Mouse (Mus musculus) heart, embryonic 11.5 days (tissue): ENCODE data around the gene Gm28374. TPM values are rescaled to one million over a fixed set of nuclear protein-coding genes. Genes with fewer than 3 reads are reported as not detected.
"Not testable (repeated sequence)": the region's sequence is repeated elsewhere in the genome, so short reads cannot be mapped to it uniquely, and the experiment has no call there.

Experiments used
- ATAC-seq: fragments of 200-750 bp; cut with Nextera tagmentation; replicated peaks from 2 replicates; pipeline ENCODE4 v1.8.0; 2017; ENCODE audit warnings: moderate library complexity; ENCODE audit not compliant: insufficient number of reproducible peaks, low FRiP score, low TSS enrichment
- H3K27ac ChIP-seq: fragments of 300-500 bp; sonication (generic); 2 replicates; pipeline ENCODE4 v1.5.1; 2014; ENCODE audit warnings: mild to moderate bottlenecking, low read depth, low read length
- H3K27me3 ChIP-seq: fragments of 300-500 bp; sonication (generic); 2 replicates; pipeline ENCODE4 v1.6.1; 2014; ENCODE audit warnings: mild to moderate bottlenecking, low read length, mixed read lengths; ENCODE audit not compliant: control insufficient read depth, insufficient read depth
- H3K36me3 ChIP-seq: fragments of 300-500 bp; sonication (generic); 2 replicates; pipeline ENCODE4 v1.6.1; 2014; ENCODE audit warnings: mild to moderate bottlenecking, low read length, moderate library complexity, mixed read lengths; ENCODE audit not compliant: control insufficient read depth, insufficient read depth
- H3K4me1 ChIP-seq: fragments of 300-500 bp; sonication (generic); 2 replicates; pipeline ENCODE4 v1.6.1; 2014; ENCODE audit warnings: low read length; ENCODE audit not compliant: control insufficient read depth, insufficient read depth
- H3K4me2 ChIP-seq: fragments of 300-500 bp; sonication (generic); 2 replicates; pipeline ENCODE4 v1.6.1; 2014; ENCODE audit warnings: mild to moderate bottlenecking, moderate library complexity
- H3K4me3 ChIP-seq: fragments of 300-500 bp; sonication (generic); 2 replicates; pipeline ENCODE4 v1.5.1; 2014; ENCODE audit warnings: low read depth, low read length
- H3K9ac ChIP-seq: fragments of 300-500 bp; sonication (generic); 2 replicates; pipeline ENCODE4 v1.6.1; 2014; ENCODE audit warnings: mild to moderate bottlenecking, low read depth, low read length, moderate library complexity
- H3K9me3 ChIP-seq: fragments of 300-500 bp; sonication (generic); replicated peaks from 2 replicates; pipeline ENCODE4 v1.6.1; 2016; ENCODE audit warnings: low read length; ENCODE audit not compliant: control insufficient read depth
- WGBS: fragments of 180-500 bp; shearing (Covaris S2); extraction: QIAGEN DNeasy Blood & Tissue Kit; methylation state at CpG from one replicate; pipeline ENCODE4 v1.1.7; 2014; ENCODE audit not compliant: insufficient replicate concordance; 5-methylcytosine and 5-hydroxymethylcytosine counted together
- polyA plus RNA-seq: library from polyadenylated mRNA; unstranded; fragments of >200 nt; fragmentation: Nextera tagmentation; extraction: Ambion mirVana; gene quantifications from 2 replicates; pipeline ENCODE4 v1.2.1, GENCODE M21; 2014

Gene Gm28374
- polyA plus RNA-seq, 1 experiment from 2014 or later = 0.36 TPM

GRCm38 (mm10) chr19:6044102-6044501 lies 38.0 kb downstream of the Gm28374 start:
- H3K4me1 ChIP-seq = peaks cover 16% of the 10 kb centered on the region
- 60% methylated on average over 4 of the region's 4 CpGs for WGBS
- H3K27ac ChIP-seq, H3K4me2 ChIP-seq, H3K36me3 ChIP-seq, H3K4me3 ChIP-seq, H3K9ac ChIP-seq, H3K9me3 ChIP-seq, H3K27me3 ChIP-seq, ATAC-seq: not testable (repeated sequence)

GRCm38 (mm10) chr19:6042293-6042692 lies 39.8 kb downstream of the Gm28374 start:
- no peaks in the 10 kb centered on the region for H3K27me3 ChIP-seq
- ATAC-seq = no peak
- H3K4me2 ChIP-seq = no peak overlapping the region
- no peak overlapping the region for H3K4me3 ChIP-seq
- H3K36me3 ChIP-seq = no peaks in the 10 kb centered on the region
- H3K9ac ChIP-seq = no peak overlapping the region
- WGBS = 78% methylated on average over 9 of the region's 9 CpGs
- peaks cover 6% of the 10 kb centered on the region for H3K4me1 ChIP-seq
- H3K9me3 ChIP-seq = no peaks in the 10 kb centered on the region
- no peak overlapping the region for H3K27ac ChIP-seq

- ATAC-seq = no peak
- H3K36me3 ChIP-seq = no peaks in the 10 kb centered on the region
- H3K27me3 ChIP-seq = no peaks in the 10 kb centered on the region
- no peaks in the 10 kb centered on the region for H3K9me3 ChIP-seq
- H3K4me3 ChIP-seq = no peak overlapping the region
- no peak overlapping the region for H3K9ac ChIP-seq
- no peak overlapping the region for H3K4me2 ChIP-seq
- H3K27ac ChIP-seq = no peak overlapping the region
- no peaks in the 10 kb centered on the region for H3K4me1 ChIP-seq
Observed at GRCm38 (mm10) chr19:6040002-6040401, 42.1 kb downstream of the Gm28374 start.

GRCm38 (mm10) chr19:6038326-6038725 lies 43.7 kb downstream of the Gm28374 start:
- H3K4me3 ChIP-seq = no peak overlapping the region
- H3K9me3 ChIP-seq = no peaks in the 10 kb centered on the region
- no peaks in the 10 kb centered on the region for H3K27me3 ChIP-seq
- ATAC-seq = no peak
- 79% methylated on average over 7 of the region's 7 CpGs for WGBS
- no peaks in the 10 kb centered on the region for H3K36me3 ChIP-seq
- no peak overlapping the region for H3K4me2 ChIP-seq
- H3K27ac ChIP-seq = no peak overlapping the region
- H3K9ac ChIP-seq = no peak overlapping the region
- no peaks in the 10 kb centered on the region for H3K4me1 ChIP-seq

- Histone ChIP-seq H3K9me3 (no peaks in the 10 kb centered on the region), H3K9ac (no peak overlapping the region), H3K4me3 (no peak overlapping the region), H3K4me1 (no peaks in the 10 kb centered on the region), H3K4me2 (no peak overlapping the region), H3K27me3 (no peaks in the 10 kb centered on the region), H3K27ac (no peak overlapping the region), H3K36me3 (no peaks in the 10 kb centered on the region)
- ATAC-seq = no peak
Observed at GRCm38 (mm10) chr19:6037695-6038094, 44.4 kb downstream of the Gm28374 start.

GRCm38 (mm10) chr19:6035966-6036585 lies 46.0 kb downstream of the Gm28374 start:
- Histone ChIP-seq H3K4me2 (no peak overlapping the region), H3K9ac (no peak overlapping the region), H3K27ac (no peak overlapping the region), H3K4me1 (no peaks in the 10 kb centered on the region), H3K9me3 (no peaks in the 10 kb centered on the region), H3K36me3 (no peaks in the 10 kb centered on the region), H3K4me3 (no peak overlapping the region), H3K27me3 (no peaks in the 10 kb centered on the region)
- WGBS = 68% methylated on average over 9 of the region's 9 CpGs
- ATAC-seq = no peak

GRCm38 (mm10) chr19:6030520-6031280 lies 51.4 kb downstream of the Gm28374 start:
- Histone ChIP-seq H3K9ac (no peak overlapping the region), H3K4me2 (no peak overlapping the region), H3K36me3 (no peaks in the 10 kb centered on the region), H3K4me3 (no peak overlapping the region), H3K27me3 (no peaks in the 10 kb centered on the region), H3K27ac (no peak overlapping the region), H3K9me3 (no peaks in the 10 kb centered on the region), H3K4me1 (no peaks in the 10 kb centered on the region)
- no peak for ATAC-seq
- 54% methylated on average over 14 of the region's 14 CpGs for WGBS

- ATAC-seq = no peak
- H3K9me3 ChIP-seq = no peaks in the 10 kb centered on the region
- H3K4me2 ChIP-seq = no peak overlapping the region
- no peaks in the 10 kb centered on the region for H3K27me3 ChIP-seq
- no peak overlapping the region for H3K4me3 ChIP-seq
- whole genome bisulfite sequencing = 64% methylated on average over 9 of the region's 9 CpGs
- no peak overlapping the region for H3K27ac ChIP-seq
- no peaks in the 10 kb centered on the region for H3K36me3 ChIP-seq
- no peaks in the 10 kb centered on the region for H3K4me1 ChIP-seq
- H3K9ac ChIP-seq = no peak overlapping the region
Observed at GRCm38 (mm10) chr19:6029426-6029825, 52.6 kb downstream of the Gm28374 start.

GRCm38 (mm10) chr19:6028991-6029390 lies 53.1 kb downstream of the Gm28374 start:
- 79% methylated on average over 6 of the region's 6 CpGs for WGBS
- H3K9me3 ChIP-seq = no peaks in the 10 kb centered on the region
- no peak overlapping the region for H3K4me3 ChIP-seq
- H3K9ac ChIP-seq = no peak overlapping the region
- no peak overlapping the region for H3K27ac ChIP-seq
- H3K4me2 ChIP-seq = no peak overlapping the region
- H3K4me1 ChIP-seq = no peaks in the 10 kb centered on the region
- H3K36me3 ChIP-seq = no peaks in the 10 kb centered on the region
- no peak for ATAC-seq
- no peaks in the 10 kb centered on the region for H3K27me3 ChIP-seq
